ENCODE assay signal across 8 mouse cellular contexts in genomic region chr2:146856120-146856519, GRCm38 (mm10). TPM values are rescaled to one million over a fixed set of nuclear protein-coding genes. Genes with fewer than 3 reads are reported as not detected.
A peak's percentile ranks its signal among the peaks of the same experiment; 100 is the strongest.
DNase-seq lines count a peak whose midpoint lies in the region; ATAC-seq and TF ChIP-seq lines count a peak whose summit lies in the region.

No protein-coding gene starts in this region.

- H3K27me3 ChIP-seq in kidney, adult 2 months (replicated peaks; ENCODE audit: control insufficient read depth, insufficient read depth, low read length) = no peaks in the 10 kb centered on the region
- no peaks in the 10 kb centered on the region for H3K27me3 ChIP-seq in embryonic facial prominence, embryonic 14.5 days (replicated peaks; ENCODE audit: control insufficient read depth, insufficient read depth, low read length)
- no peaks in the 10 kb centered on the region for H3K27me3 ChIP-seq in intestine, embryonic 16.5 days (replicated peaks; ENCODE audit: control insufficient read depth, insufficient read depth, low read length)
- H3K27me3 ChIP-seq in midbrain, embryonic 11.5 days (ENCODE audit: control insufficient read depth, insufficient read depth, low read length) = no peaks in the 10 kb centered on the region

- no peak for TF ChIP-seq CTCF in kidney, adult 2 months (conservative IDR thresholded peaks at IDR 0.05; ENCODE audit: insufficient read depth, insufficient read length, low read depth, low read length)

- H3K9ac ChIP-seq in ES-E14 (ENCODE audit: insufficient read depth, low read depth, low read length, poor library complexity, severe bottlenecking) = peak overlapping the region; percentile 88
- H3K9ac ChIP-seq in embryonic facial prominence, embryonic 14.5 days (ENCODE audit: low read depth, low read length) = peak overlapping the region; percentile 83
- H3K9ac ChIP-seq in intestine, embryonic 16.5 days (ENCODE audit: low read depth, low read length) = peak overlapping the region; percentile 86
- H3K9ac ChIP-seq in midbrain, embryonic 11.5 days (ENCODE audit: low read length) = peak overlapping the region; percentile 88

- no peak for TF ChIP-seq POLR2A in kidney, adult 2 months (IDR thresholded peaks at IDR 0.05; ENCODE audit: low read depth, low read length)

- in situ Hi-C loops in ES-E14 (cut with MboI; ENCODE audit: low sequenced_read_pairs in 2 of 2, unreplicated experiment in 2 of 2) = no loop called here

- no peak for ATAC-seq in embryonic facial prominence, embryonic 14.5 days (ENCODE audit: low read depth)
- ATAC-seq in intestine, embryonic 16.5 days = peak; percentile 60; the same call in 1 of the 2 replicates
- no peak for ATAC-seq in midbrain, embryonic 11.5 days (ENCODE audit: low FRiP score)

- H3K4me1 ChIP-seq in kidney, adult 2 months (ENCODE audit: control insufficient read depth, insufficient read depth, low read length) = no peaks in the 10 kb centered on the region
- no peaks in the 10 kb centered on the region for H3K4me1 ChIP-seq in ES-E14 (ENCODE audit: control insufficient read depth in 2 of 2, insufficient read depth in 2 of 2, low read length in 2 of 2, poor library complexity in 1 of 2)
- H3K4me1 ChIP-seq in embryonic facial prominence, embryonic 14.5 days (ENCODE audit: control insufficient read depth, insufficient read depth, low read length) = no peaks in the 10 kb centered on the region
- no peaks in the 10 kb centered on the region for H3K4me1 ChIP-seq in intestine, embryonic 16.5 days (ENCODE audit: control insufficient read depth, insufficient read depth, low read length)
- H3K4me1 ChIP-seq in midbrain, embryonic 11.5 days (ENCODE audit: control insufficient read depth, insufficient read depth, low read length) = no peaks in the 10 kb centered on the region

- peak overlapping the region; percentile 55 for H3K27ac ChIP-seq in kidney, adult 2 months (ENCODE audit: insufficient read depth, low read depth, low read length)
- H3K27ac ChIP-seq in ES-E14 (ENCODE audit: insufficient read depth, low read depth, low read length, poor library complexity, severe bottlenecking) = no peak overlapping the region
- H3K27ac ChIP-seq in embryonic facial prominence, embryonic 14.5 days (replicated peaks; ENCODE audit: low read depth, low read length) = peak overlapping the region; percentile 70
- H3K27ac ChIP-seq in intestine, embryonic 16.5 days (ENCODE audit: low read length) = peak overlapping the region; percentile 63
- H3K27ac ChIP-seq in midbrain, embryonic 11.5 days (ENCODE audit: low read depth, low read length) = peak overlapping the region; percentile 76

- WGBS in kidney, adult 2 months = under 1% methylated on average over 11 of the region's 11 CpGs
- 3% methylated on average over 11 of the region's 11 CpGs for WGBS in embryonic facial prominence, embryonic 14.5 days
- WGBS in intestine, embryonic 16.5 days = 4% methylated on average over 11 of the region's 11 CpGs
- 6% methylated on average over 11 of the region's 11 CpGs for WGBS in midbrain, embryonic 11.5 days

- intact Hi-C loops in left cerebral cortex, postnatal 10 days (cut with DNase I) = no loop called here

- peak overlapping the region; percentile 97 for H3K4me3 ChIP-seq in kidney, adult 2 months (ENCODE audit: insufficient read depth, low read depth, low read length)
- peak overlapping the region; percentile 82 to 93 for H3K4me3 ChIP-seq in ES-E14 (ENCODE audit: insufficient read depth in 1 of 2, low read depth in 1 of 2, low read length in 2 of 2, poor library complexity in 1 of 2, severe bottlenecking in 1 of 2)
- peak overlapping the region; percentile 87 for H3K4me3 ChIP-seq in embryonic facial prominence, embryonic 14.5 days (ENCODE audit: low read depth, low read length)
- peak overlapping the region; percentile 88 for H3K4me3 ChIP-seq in intestine, embryonic 16.5 days (ENCODE audit: low read length)
- H3K4me3 ChIP-seq in midbrain, embryonic 11.5 days (ENCODE audit: low read depth, low read length) = peak overlapping the region; percentile 77

- DNase-seq in kidney, adult 2 months = peak; percentile 57
- DNase-seq in kidney, adult 8-10 months = no peak
- DNase-seq in ES-E14 (ENCODE audit: low read depth, low spot score) = no peak
- peak; percentile 33 for DNase-seq in embryonic facial prominence, embryonic 14.5 days (ENCODE audit: low spot score)
- no peak for DNase-seq in midbrain, embryonic 11.5 days (ENCODE audit: low spot score, missing footprints)
- no peak for DNase-seq in left cerebral cortex, postnatal 10 days (ENCODE audit: extremely low spot score in 1 of 2, low spot score in 2 of 2)
- no peak for DNase-seq in ovary, adult 18-20 months (ENCODE audit: low spot score)

- H3K9me3 ChIP-seq in ES-E14 (ENCODE audit: control insufficient read depth, insufficient read depth, low read depth, low read length) = no peaks in the 10 kb centered on the region
- no peaks in the 10 kb centered on the region for H3K9me3 ChIP-seq in embryonic facial prominence, embryonic 14.5 days (ENCODE audit: control insufficient read depth, low read length)
- no peaks in the 10 kb centered on the region for H3K9me3 ChIP-seq in intestine, embryonic 16.5 days (ENCODE audit: control insufficient read depth, low read length)
- no peaks in the 10 kb centered on the region for H3K9me3 ChIP-seq in midbrain, embryonic 11.5 days (ENCODE audit: control insufficient read depth, low read length)

- H3K4me2 ChIP-seq in embryonic facial prominence, embryonic 14.5 days (ENCODE audit: low read depth, low read length) = peak overlapping the region; percentile 70
- H3K4me2 ChIP-seq in intestine, embryonic 16.5 days (ENCODE audit: low read depth, low read length) = peak overlapping the region; percentile 73
- peak overlapping the region; percentile 85 for H3K4me2 ChIP-seq in midbrain, embryonic 11.5 days

- no peaks in the 10 kb centered on the region for H3K36me3 ChIP-seq in kidney, adult 2 months (ENCODE audit: control insufficient read depth, insufficient read depth, low read length)
- H3K36me3 ChIP-seq in ES-E14 (ENCODE audit: control insufficient read depth, insufficient read depth, low read length, poor library complexity, severe bottlenecking) = no peaks in the 10 kb centered on the region
- no peaks in the 10 kb centered on the region for H3K36me3 ChIP-seq in embryonic facial prominence, embryonic 14.5 days (ENCODE audit: control insufficient read depth, insufficient read depth, low read length)
- H3K36me3 ChIP-seq in intestine, embryonic 16.5 days (ENCODE audit: control insufficient read depth, insufficient read depth, low read length) = no peaks in the 10 kb centered on the region
- no peaks in the 10 kb centered on the region for H3K36me3 ChIP-seq in midbrain, embryonic 11.5 days (ENCODE audit: control insufficient read depth, insufficient read depth, low read length)

TF ChIP-seq in ES-E14, 5 proteins besides CTCF, POLR2A, EP300 and RAD21:
- TF ChIP-seq HCFC1 (IDR thresholded peaks at IDR 0.05; ENCODE audit: borderline replicate concordance, insufficient read depth, low read length) (no peak), MAFK (IDR thresholded peaks at IDR 0.05; ENCODE audit: insufficient read depth, low read depth, low read length) (no peak), CHD2 (IDR thresholded peaks at IDR 0.05; ENCODE audit: low read depth, low read length) (no peak)

RNA-seq across cellular contexts. Expression of gene Kiz, which starts 0.5 kb away (rescaled TPM):
- polyA plus RNA-seq in kidney, adult 2 months (2012; rRNA removed) = 7.7 and 11.5 TPM in 2 replicates
- total RNA-seq in ES-E14 (2012; rRNA removed) = 6.3 and 8.5 TPM in 2 replicates
- 27.6 and 31.2 TPM in 2 replicates for polyA plus RNA-seq in embryonic facial prominence, embryonic 14.5 days (2014; fragmentation: Nextera tagmentation; extraction: Ambion mirVana)
- 18.3 and 20.7 TPM in 2 replicates for polyA plus RNA-seq in intestine, embryonic 16.5 days (2015; fragmentation: Nextera tagmentation; extraction: Ambion mirVana)
- polyA plus RNA-seq in midbrain, embryonic 11.5 days (2014; fragmentation: Nextera tagmentation; extraction: Ambion mirVana) = 37.4 and 38.0 TPM in 2 replicates
- 10 to 100 TPM; 10.9 to 11.3 TPM for total RNA-seq in left cerebral cortex, postnatal 10 days (2021)

Comparison
In these comparisons a context has a peak if more than half of its experiments do, and no peak if none do; other contexts are left out.
1. DNase-seq: peak in kidney, adult 2 months (single experiment) and embryonic facial prominence, embryonic 14.5 days (single experiment); none in kidney, adult 8-10 months (0 of 2), ES-E14 (single experiment), midbrain, embryonic 11.5 days (single experiment), left cerebral cortex, postnatal 10 days (0 of 2) and ovary, adult 18-20 months (single experiment).
2. Peak in every context shown above with its lines, with median percentiles within 50 percentile points of each other: H3K4me3 ChIP-seq, H3K9ac ChIP-seq and H3K4me2 ChIP-seq.